Mouse (Mus musculus) cortical plate, adult 2 months (tissue): ENCODE results near the gene Lrrc10b. TPM values are rescaled to one million over a fixed set of nuclear protein-coding genes. Genes with fewer than 3 reads are reported as not detected.

Experiments
- H3K27ac ChIP-seq: fragments of 200-500 bp; 2 replicates; pipeline ENCODE4 v1.5.1; 2012; ENCODE audit warnings: low read length, control low read depth, inconsistent platforms; ENCODE audit not compliant: insufficient read depth
- H3K4me1 ChIP-seq: fragments of 200-500 bp; 2 replicates; pipeline ENCODE4 v1.6.1; 2011; ENCODE audit warnings: low read length; ENCODE audit not compliant: control insufficient read depth, insufficient read depth
- H3K4me3 ChIP-seq: fragments of 200-500 bp; 2 replicates; pipeline ENCODE4 v1.5.1; 2011; ENCODE audit warnings: mild to moderate bottlenecking, low read length, control low read depth; ENCODE audit not compliant: insufficient read depth
- CTCF ChIP-seq: fragments of 200-500 bp; IDR thresholded peaks from 2 replicates; pipeline ENCODE4 v1.5.1; 2011; ENCODE audit warnings: mild to moderate bottlenecking, control low read depth, low read length; ENCODE audit not compliant: insufficient read depth; ENCODE audit errors: extremely low read depth
- POLR2A ChIP-seq: fragments of 200-500 bp; IDR thresholded peaks from 2 replicates; pipeline ENCODE4 v1.6.1; 2011; ENCODE audit warnings: mild to moderate bottlenecking, low read length, control low read depth; ENCODE audit not compliant: insufficient read depth; ENCODE audit errors: extremely low read depth
- polyA plus RNA-seq: library from polyadenylated mRNA; depleted of rRNA; stranded (reverse); fragments of >200 nt; gene quantifications from 2 replicates; pipeline ENCODE4 v1.2.3, GENCODE M21; 2012; rRNA removed

The Lrrc10b gene
- polyA plus RNA-seq, 1 experiment: 24.2 TPM

- TF ChIP-seq POLR2A (no peak), CTCF (no peak)
- H3K4me1 ChIP-seq: peaks cover 21% of the 10 kb centered on the region
- H3K27ac ChIP-seq: no peak overlapping the region
- H3K4me3 ChIP-seq: no peak overlapping the region
These were observed 41.8 kb downstream of the Lrrc10b start for GRCm38 (mm10) chr19:10415508-10415907.

DNA sequence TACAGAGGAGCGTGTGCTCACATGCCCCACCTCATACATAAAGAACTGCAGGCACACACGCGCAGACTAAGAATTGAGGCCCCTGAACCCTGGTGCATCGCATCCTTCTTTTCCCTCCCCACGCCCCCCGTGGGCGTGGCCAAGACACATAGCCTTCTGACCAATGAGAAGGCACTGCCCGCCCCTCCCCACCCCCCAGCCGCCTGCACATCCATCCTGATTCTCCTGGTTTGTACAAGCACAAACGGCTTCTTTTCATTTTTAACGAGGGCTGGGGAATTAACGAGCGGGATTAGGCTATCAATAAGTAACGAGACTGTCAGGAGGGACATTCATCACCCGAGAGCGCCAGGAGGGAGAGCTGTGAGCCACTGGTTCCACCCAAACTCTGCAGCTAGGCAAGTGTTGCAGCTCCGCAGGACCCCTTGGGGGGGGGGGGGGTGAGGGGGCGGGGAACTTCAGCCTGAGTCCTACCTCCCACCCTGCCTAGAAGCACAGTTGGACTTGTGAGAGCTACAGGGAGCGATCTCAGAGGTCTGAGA, 43.5 kb downstream of the Lrrc10b start:
- TF ChIP-seq CTCF (no peak), POLR2A (no peak)
- no peak overlapping the region for H3K27ac ChIP-seq
- peaks cover 24% of the 10 kb centered on the region for H3K4me1 ChIP-seq
- no peak overlapping the region for H3K4me3 ChIP-seq

Other genes starting within 250 kb of the Lrrc10b start
- gene Myrf, start 216.7 kb downstream of the Lrrc10b start, polyA plus RNA-seq: 21.0 and 26.4 TPM in 2 replicates
- 69.9 and 75.1 TPM in 2 replicates for gene Dagla, start 152.6 kb downstream of the Lrrc10b start, polyA plus RNA-seq
- 213 and 252 TPM in 2 replicates for gene Syt7, start 68.4 kb downstream of the Lrrc10b start, polyA plus RNA-seq
- gene Ppp1r32, start 25.5 kb upstream of the Lrrc10b start, polyA plus RNA-seq: 1.4 and 2.5 TPM in 2 replicates
- gene Cpsf7, start 67.8 kb upstream of the Lrrc10b start, polyA plus RNA-seq: 79.6 and 83.0 TPM in 2 replicates
- 61.8 and 65.1 TPM in 2 replicates for gene Sdhaf2, start 68.7 kb upstream of the Lrrc10b start, polyA plus RNA-seq
- gene Tmem216, start 98.8 kb upstream of the Lrrc10b start, polyA plus RNA-seq: 21.7 TPM in 2 replicates
- gene Cyb561a3, start 119.7 kb upstream of the Lrrc10b start, polyA plus RNA-seq: 15.1 and 15.5 TPM in 2 replicates
- 19.1 and 20.1 TPM in 2 replicates for gene Tmem138, start 119.9 kb upstream of the Lrrc10b start, polyA plus RNA-seq
- 120 and 123 TPM in 2 replicates for gene Ddb1, start 147.9 kb upstream of the Lrrc10b start, polyA plus RNA-seq
- gene Tkfc, start 148.2 kb upstream of the Lrrc10b start, polyA plus RNA-seq: 16.4 and 17.3 TPM in 2 replicates
- 0.68 and 0.81 TPM in 2 replicates for gene Vwce, start 176.7 kb upstream of the Lrrc10b start, polyA plus RNA-seq
- not detected in 2 replicates for gene Pga5, start 220.6 kb upstream of the Lrrc10b start, polyA plus RNA-seq
- 19.1 and 23.1 TPM in 2 replicates for gene Vps37c, start 231.3 kb upstream of the Lrrc10b start, polyA plus RNA-seq